Mouse (Mus musculus) layer of hippocampus, postnatal 36 days (tissue): Measurements from ENCODE around the gene Gsc. TPM values are rescaled to one million over a fixed set of nuclear protein-coding genes. Genes with fewer than 3 reads are reported as not detected.
"Not testable (repeated sequence)": the region's sequence is repeated elsewhere in the genome, so short reads cannot be mapped to it uniquely, and the experiment has no call there.

Experiments
- DNase-seq, 2 experiments: peaks; one replicate each; pipeline ENCODE4 v3.0.0; 2022
- total RNA-seq, 2 experiments: library from RNA; stranded (reverse); gene quantifications; 2 replicates each; pipeline ENCODE4 v1.2.3; 2021

Gene Gsc
- total RNA-seq, 2 experiments from 2014 or later: not detected

DNA sequence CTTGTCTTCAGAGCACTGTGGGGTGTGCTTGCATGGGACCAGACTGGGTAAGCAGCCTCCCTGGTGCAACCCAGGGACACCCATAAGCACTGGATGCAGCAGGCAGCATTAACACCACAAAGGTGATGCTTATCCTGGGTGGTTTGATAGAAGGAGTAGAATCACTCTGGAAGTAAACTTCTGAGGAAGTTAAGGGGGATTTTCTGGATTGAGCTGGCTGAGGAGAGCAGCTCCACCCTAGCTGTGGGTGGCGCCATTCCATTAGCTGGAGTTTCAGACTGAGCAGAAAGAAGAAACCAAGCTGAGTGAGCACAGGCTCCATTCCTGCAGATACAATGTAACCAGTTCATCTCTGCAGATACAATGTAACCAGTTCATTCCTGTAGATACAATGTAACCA lies 20.1 kb downstream of the Gsc start:
- DNase-seq: no peak

DNA sequence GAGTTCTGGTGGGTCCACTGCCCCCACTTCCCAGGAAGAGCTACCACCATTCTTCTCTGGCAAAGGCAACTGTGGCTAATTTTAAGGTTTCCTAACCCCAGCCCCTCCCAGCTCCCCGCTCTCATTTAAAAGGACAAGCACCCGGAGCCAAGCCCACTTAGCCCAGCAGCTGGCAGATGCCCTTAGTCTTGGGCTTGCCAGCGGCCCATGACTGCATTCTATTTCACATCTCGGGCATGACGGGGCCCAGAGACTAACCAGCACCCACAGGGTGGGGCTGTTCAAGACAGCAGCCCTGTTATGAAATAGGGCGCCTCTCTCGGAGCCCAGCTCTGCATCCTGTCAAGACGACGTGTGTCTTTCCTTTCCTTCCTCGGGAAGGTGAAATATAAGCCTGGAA lies 22.9 kb downstream of the Gsc start:
- no peak for DNase-seq

DNA sequence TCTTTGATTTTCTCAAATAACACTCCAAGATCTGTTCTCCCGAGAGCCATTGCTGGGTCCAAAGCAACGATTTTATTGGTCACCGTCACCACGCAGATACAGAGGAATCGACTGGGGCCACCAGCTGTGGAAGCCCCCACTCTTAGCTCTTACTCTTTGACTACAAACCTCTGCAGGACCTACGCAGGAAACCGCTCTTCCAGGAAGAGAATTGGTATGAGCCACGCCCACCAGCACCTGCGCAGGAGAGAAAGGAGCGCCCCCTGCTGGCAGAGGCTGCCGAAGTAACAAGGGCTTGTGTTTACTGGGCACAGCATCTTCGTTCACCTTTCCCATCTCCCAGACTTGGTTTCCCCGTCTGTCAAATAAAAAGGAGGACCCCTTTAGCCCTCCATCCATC lies 25.0 kb downstream of the Gsc start:
- no peak for DNase-seq

- not testable (repeated sequence) for DNase-seq
Measured at GRCm38 (mm10) chr12:104447056-104447455, 26.1 kb downstream of the Gsc start.

GRCm38 (mm10) chr12:104443716-104444115 lies 29.4 kb downstream of the Gsc start:
- no peak for DNase-seq

DNA sequence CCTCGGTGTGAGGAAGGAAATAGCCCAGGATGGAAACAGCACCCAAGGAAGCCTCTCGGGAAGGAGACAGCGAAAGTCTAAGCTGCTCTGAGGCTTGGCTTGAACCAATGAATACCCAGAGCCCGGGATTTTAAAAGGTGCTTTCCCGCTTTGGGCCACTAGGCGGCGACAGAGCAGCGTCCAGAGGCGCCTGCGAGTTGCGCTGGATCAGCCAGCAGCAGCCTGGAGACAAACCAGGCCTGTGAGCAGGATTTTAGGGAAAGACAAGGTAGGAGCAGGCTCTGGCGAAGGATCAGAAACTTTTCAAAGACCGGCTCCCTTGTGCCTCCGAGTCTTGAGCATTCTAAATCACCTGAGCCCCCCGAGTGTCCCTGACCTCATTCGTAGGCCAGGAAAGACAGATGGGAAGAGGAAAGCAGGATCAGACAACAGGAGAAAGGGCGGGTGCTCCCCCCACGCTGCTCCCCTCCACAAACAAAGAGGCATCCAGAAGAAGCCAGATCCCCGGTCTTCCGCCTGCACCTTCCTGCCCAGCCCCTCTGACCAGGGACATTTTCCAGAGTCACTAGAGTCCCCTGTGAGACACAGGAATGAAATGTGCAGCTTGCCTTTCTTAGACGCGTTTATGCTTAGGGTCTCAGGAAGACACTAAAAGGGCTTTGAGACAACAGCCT lies 32.9 kb downstream of the Gsc start:
- DNase-seq: peak; percentile 85 to 89

GRCm38 (mm10) chr12:104433951-104434735 lies 39.0 kb downstream of the Gsc start:
- no peak for DNase-seq

- DNase-seq: no peak
Measured at GRCm38 (mm10) chr12:104433214-104433613, 39.9 kb downstream of the Gsc start.

DNA sequence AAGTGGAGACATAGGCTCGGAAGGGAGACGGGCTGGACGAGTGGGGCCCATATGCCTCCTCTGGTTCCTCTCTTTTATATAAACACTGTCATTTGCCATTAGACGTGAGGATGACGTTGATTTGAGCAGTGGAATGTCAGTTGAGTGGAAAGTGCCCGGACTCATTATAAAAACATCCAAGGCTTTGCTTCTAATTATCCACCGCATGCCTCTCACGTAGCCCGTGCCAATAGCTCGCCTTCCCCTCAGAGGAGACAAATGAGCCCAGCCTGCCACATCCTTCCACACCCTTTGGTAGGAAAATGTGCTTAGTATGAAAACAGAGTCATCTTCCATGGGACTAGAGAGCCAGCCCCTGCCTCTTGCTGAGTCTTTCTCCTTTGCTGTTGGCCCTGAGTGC lies 41.8 kb downstream of the Gsc start:
- no peak for DNase-seq

DNA sequence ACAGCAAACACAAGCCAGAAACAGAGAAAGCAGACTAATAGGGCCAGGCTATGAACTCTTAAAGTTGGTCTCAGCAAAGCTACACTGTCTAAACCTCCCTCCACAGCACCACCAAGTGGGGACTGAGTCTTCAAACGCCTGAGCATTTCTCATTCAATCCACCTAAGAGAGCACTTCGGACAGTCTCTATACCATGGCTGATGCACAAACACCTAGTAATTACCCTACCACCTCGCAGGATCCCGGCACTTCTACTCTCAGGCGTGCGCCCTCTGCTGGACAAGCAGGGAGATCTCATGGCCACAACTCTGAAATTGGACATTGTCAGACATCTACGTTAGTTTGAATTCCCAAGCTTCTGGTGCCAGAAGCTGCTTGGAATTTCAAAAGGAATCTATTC lies 46.2 kb downstream of the Gsc start:
- DNase-seq: peak in 1 of 2 experiments; percentile 21

DNA sequence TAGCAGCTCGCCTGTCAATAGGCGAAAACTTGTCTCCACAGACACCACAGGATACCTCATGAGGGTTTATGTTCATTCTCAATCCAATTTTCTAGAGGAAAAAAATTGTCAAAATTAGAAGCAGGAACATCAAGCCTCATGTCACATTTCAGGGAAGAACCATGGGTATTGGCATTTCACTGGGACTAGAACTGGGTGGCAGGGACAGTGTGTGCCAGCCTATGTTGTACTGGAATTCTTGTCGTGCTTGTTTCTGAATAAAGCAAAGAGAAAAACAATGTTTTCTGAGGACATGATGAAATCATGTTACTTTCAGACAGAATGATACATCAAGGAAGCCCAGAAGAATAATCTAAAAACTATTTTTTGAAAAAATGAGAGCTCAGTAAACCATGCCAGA lies 47.5 kb downstream of the Gsc start:
- DNase-seq: peak in 1 of 2 experiments; percentile 30

DNA sequence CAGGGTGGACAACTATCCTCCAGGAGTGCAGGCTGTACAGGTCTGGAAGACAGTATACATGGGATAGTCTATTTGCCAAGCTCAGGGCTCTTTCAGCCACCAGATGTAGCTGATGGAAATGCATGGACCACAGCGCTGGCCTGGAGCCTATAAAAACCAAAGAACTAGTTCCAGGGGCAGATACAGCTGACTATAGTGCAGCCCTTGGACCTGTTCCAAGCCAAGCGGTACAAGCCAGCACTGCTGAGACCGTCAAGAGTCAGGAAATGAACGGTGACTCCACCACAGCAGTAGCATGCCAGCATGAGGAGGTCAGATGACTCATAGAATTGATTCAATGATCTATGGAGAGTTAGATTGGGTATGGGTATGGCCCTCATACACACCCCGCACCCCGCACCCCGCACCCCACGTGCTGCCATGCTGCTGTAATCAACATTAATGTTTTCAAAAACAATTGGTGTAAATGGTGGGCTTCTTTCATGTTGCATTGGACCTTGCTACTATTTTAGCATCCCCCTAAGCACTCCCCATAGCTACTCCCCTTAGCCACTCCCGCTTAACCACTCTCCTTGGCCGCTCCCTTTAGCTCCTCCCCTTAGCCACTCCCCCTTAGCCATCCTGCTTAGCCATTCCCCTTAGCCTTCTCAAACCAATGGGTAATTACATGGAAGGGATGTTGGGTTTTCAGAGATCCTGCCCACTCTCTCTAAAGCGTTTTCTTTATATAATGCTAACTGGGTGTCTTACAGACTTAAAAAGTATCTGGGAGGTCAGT lies 50.3 kb downstream of the Gsc start:
- DNase-seq: no peak

Other genes starting within 250 kb of the Gsc start
- gene Serpina3g, start 237.1 kb downstream of the Gsc start, total RNA-seq: 1 to 10 TPM; 1.6 to 3.4 TPM
- 1 to 10 TPM in 1 of 2 experiments, not detected in 1; 1.2 TPM for gene Serpina3i, start 210.2 kb downstream of the Gsc start, total RNA-seq
- not detected for gene Serpina3j, start 158.8 kb downstream of the Gsc start, total RNA-seq
- gene Serpina3k, start 134.8 kb downstream of the Gsc start, total RNA-seq: not detected
- under 1 TPM; 0.30 to 0.47 TPM for gene Serpina3m, start 134.8 kb downstream of the Gsc start, total RNA-seq
- 10 to 100 TPM; 72.9 to 78.6 TPM for gene Serpina3n, start 66.6 kb downstream of the Gsc start, total RNA-seq